Mouse (Mus musculus) MEL (cell line): Measurements from ENCODE around the gene Il6ra.

Experiments
- CHD1 ChIP-seq: IDR thresholded peaks from 2 replicates; pipeline ENCODE4 v1.6.1; 2012; ENCODE audit warnings: low read depth, mild to moderate bottlenecking, inconsistent platforms, low read length, improper control_type of control experiment
- CTCF ChIP-seq, 3 experiments: IDR thresholded peaks in 2 of 3; conservative IDR thresholded peaks in 1 of 3; 2 replicates each; pipeline ENCODE4 v1.5.1; 2011 to 2012; ENCODE audit warnings: low read length in 3 of 3, low read depth in 2 of 3, mild to moderate bottlenecking in 2 of 3, improper control_type of control experiment in 1 of 3, inconsistent platforms in 1 of 3, mixed read lengths in 1 of 3, moderate library complexity in 1 of 3; ENCODE audit not compliant: control insufficient read depth in 1 of 3, insufficient read depth in 1 of 3, poor library complexity in 1 of 3, severe bottlenecking in 1 of 3
- E2F4 ChIP-seq: IDR thresholded peaks from 2 replicates; pipeline ENCODE4 v1.6.1; 2011; ENCODE audit warnings: low read depth, low read length, improper control_type of control experiment, borderline replicate concordance
- EP300 ChIP-seq, 2 experiments: IDR thresholded peaks; 2 replicates each; pipeline ENCODE4 v1.6.1; 2011; ENCODE audit warnings: improper control_type of control experiment in 2 of 2, low read length in 2 of 2, low read depth in 1 of 2, mild to moderate bottlenecking in 1 of 2
- GABPA ChIP-seq: IDR thresholded peaks from 2 replicates; pipeline ENCODE4 v1.6.1; 2012; ENCODE audit warnings: low read depth, mild to moderate bottlenecking, inconsistent platforms, low read length, improper control_type of control experiment, moderate library complexity
- HCFC1 ChIP-seq: IDR thresholded peaks from 2 replicates; pipeline ENCODE4 v1.6.1; 2012; ENCODE audit warnings: low read depth, mild to moderate bottlenecking, inconsistent platforms, low read length, improper control_type of control experiment, moderate library complexity
- POLR2A ChIP-seq, 2 experiments: IDR thresholded peaks; 2 replicates each; pipeline ENCODE4 v1.6.1; 2011 to 2012; ENCODE audit warnings: low read length in 2 of 2, mild to moderate bottlenecking in 2 of 2, control low read depth in 1 of 2, improper control_type of control experiment in 1 of 2, low read depth in 1 of 2, moderate library complexity in 1 of 2; ENCODE audit not compliant: control insufficient read depth in 1 of 2, insufficient read depth in 1 of 2, poor library complexity in 1 of 2
- RAD21 ChIP-seq: IDR thresholded peaks from 2 replicates; pipeline ENCODE4 v1.6.1; 2011; ENCODE audit warnings: mild to moderate bottlenecking, low read depth, low read length, improper control_type of control experiment
- SIN3A ChIP-seq: IDR thresholded peaks from 2 replicates; pipeline ENCODE4 v1.6.1; 2012; ENCODE audit warnings: low read length, improper control_type of control experiment, inconsistent platforms
- ZMIZ1 ChIP-seq: IDR thresholded peaks from 2 replicates; pipeline ENCODE4 v1.6.1; 2012; ENCODE audit warnings: low read depth, mild to moderate bottlenecking, inconsistent platforms, low read length, improper control_type of control experiment, moderate library complexity
- ZNF384 ChIP-seq: IDR thresholded peaks from 2 replicates; pipeline ENCODE4 v1.6.1; 2012; ENCODE audit warnings: low read depth, mild to moderate bottlenecking, inconsistent platforms, low read length, improper control_type of control experiment

DNA sequence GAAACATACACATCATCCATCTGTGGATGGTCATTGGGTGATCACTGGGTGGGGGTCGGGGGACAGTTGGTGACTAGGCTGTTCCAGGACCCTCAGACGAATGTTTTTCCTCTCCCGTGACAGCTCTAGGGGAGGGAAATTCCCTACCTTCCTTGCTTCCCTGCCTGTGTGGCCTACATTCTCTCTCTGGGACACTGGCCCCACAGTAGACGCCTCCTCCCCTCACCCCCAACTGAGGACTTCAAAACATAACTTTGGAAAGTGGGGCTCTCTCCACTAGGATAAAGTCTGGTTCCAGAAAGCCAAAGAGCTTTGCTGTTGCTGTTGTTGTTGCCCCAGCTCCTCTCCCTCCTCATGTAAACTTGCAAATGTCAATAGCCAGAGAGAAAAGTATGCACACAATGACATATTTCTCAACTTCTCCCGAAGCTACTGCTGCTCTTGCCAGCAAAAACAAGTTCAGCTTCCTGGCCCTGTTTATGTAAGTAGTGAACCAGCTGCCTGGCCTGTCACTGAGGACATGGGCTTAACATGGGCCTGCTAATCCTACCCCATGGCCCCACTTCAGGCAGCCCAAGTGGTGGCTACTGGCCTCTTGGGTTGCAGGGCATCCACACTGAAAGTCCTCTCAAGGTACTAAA lies 14.0 kb downstream of the Il6ra start:
- no peak for TF ChIP-seq HCFC1
- no peak for TF ChIP-seq CTCF (IDR thresholded peaks at IDR 0.05 in 2 of 3, conservative IDR thresholded peaks at IDR 0.05 in 1 of 3; ENCODE audit: control insufficient read depth in 1 of 3, insufficient read depth in 1 of 3, low read depth in 2 of 3, low read length in 3 of 3, poor library complexity in 1 of 3, severe bottlenecking in 1 of 3)
- TF ChIP-seq ZNF384, result no peak
- no peak for TF ChIP-seq E2F4
- no peak for TF ChIP-seq SIN3A
- no peak for TF ChIP-seq POLR2A (IDR thresholded peaks at IDR 0.05; ENCODE audit: control insufficient read depth in 1 of 2, insufficient read depth in 1 of 2, low read depth in 1 of 2, low read length in 2 of 2, poor library complexity in 1 of 2)
- no peak for TF ChIP-seq CHD1
- TF ChIP-seq RAD21, result no peak
- TF ChIP-seq EP300 (IDR thresholded peaks at IDR 0.05; ENCODE audit: low read depth in 1 of 2, low read length in 2 of 2), result no peak
- no peak for TF ChIP-seq ZMIZ1
- no peak for TF ChIP-seq GABPA
